Mouse (Mus musculus) liver (tissue): ENCODE measurements around the gene 0610030E20Rik.

ENCODE experiments used
- DNase-seq: peaks from one replicate; pipeline ENCODE4 v3.0.0-alpha.2; 2020; ENCODE audit warnings: mixed read lengths

0610030E20Rik gene

DNA sequence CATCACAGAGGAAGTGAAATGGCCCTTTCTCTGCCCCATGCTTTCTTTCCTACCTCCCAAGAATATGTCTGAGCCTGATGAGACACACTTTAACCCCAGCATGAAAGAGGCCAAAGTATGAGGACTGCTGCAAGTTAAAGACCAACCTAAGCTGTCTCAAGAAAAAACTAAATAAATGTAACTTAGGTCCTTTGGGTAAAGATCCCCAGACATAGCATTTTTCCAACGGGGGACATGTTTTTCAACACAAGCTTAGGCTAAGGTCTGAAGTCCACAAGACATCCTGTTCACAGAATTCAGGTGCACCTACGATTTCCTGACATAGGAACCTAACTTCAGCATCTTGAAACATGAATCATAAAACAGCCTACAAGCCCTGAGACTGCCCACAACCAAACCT, 3.1 kb downstream of the 0610030E20Rik start:
- DNase-seq, result no peak

DNA sequence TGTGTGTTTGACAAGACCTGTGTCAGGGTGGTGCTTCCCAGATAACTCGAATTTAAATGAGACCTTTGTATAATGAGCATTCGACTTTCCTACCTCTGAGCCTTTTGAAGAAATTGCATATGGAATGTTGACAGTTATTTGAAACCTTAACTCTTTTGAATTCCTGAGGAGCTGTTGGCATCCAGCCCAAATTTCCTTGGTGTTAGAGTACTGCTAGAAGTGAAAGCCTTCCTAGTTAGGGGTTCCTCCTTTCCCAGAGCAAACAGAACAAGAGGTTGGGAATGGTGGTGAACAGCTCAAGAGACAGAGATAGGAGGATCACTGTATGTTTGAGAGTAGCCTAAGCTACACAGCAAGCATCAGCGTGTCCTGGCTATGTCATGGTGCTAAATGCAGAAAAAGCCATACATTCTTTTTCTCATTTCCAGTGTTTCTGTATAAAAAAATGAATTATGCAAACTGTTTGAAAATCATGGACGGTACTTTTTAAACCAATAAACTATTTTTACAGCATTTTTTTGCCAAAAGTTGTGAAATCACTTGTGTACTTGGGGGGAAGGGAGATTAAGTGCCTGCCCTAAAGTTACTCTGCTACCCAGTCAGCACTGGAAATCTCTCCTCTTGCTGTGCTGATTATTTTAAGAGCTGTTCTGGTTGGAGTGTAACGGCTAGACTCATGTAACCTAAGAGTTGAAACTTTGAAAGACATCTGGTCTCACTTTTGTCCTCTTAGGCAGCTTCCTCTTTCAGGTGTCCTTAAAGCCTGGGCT, 5.7 kb downstream of the 0610030E20Rik start:
- DNase-seq, result no peak

- no peak for DNase-seq
Measured at GRCm38 (mm10) chr6:72354025-72354424, 6.9 kb downstream of the 0610030E20Rik start.

DNA sequence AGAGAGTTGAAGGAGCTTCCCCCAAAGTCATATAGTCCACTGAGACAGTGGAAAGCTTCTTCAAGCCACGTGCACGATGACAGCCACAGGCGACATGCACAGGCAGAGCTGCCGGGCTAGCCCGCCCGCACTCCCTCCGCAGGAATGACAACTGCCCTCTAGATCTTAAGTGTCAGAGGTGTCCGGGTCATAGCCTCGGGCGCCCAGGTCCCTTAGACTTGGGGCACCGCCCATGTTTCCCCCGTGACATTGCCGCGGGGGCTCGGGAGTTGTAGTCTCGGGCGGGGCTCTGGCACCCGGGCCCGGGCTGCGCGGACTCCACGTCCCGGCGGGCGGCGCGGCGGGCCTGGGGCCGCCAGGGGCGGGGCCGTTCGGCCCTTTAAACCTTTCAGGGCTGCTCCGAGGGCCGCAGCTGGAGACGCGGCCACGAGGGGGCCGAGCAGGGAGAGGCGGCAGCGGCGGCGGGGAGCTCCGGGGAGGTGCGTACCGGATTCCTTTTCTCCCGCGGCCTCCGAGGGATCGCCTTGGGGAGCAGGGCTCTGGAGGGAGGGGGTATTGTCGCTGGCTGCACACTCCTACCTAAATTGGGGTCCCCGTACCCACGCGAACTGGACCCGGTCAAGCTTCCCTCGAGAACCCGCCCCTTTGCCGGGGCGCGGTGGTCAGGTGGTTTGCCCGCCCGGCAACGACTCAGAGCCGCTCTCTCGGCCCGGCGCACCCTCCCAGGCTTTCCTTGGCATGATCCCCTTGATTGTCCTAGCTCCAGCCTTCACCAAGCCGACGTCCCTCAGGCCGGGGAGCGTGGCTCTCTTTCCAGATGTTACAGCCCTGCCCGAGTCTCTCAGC, 8.2 kb downstream of the 0610030E20Rik start, which contains the start of gene Tmem150a:
TSS of gene Tmem150a (plus strand) at position 382 of the 846 bp plus-strand sequence.
- DNase-seq, result peak; percentile 70

DNA sequence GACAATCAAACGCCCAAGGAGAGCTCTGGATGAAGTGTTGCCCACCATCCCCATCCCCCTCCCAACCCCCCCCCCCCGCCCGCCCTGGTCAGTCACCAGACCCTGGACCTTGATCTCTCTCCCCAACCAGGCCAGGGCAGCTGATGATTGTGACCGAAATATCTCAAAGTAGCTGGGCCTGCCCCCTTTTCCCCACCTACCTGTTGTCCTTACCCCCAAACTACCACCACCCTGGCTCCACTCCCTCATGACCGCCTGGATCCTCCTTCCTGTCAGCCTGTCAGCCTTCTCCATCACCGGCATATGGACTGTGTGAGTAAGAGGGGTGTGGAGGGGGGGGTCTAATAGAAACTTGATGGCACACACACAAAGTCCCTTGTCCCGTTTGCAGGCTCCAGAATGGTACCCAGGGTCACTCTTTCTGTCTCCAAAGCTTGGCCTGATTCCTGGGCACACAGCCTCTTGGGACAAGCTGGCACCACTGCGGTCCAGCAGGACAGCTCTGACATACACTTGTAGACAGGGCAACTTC, 8.9 kb downstream of the 0610030E20Rik start:
- no peak for DNase-seq

GRCm38 (mm10) chr6:72357164-72358079, 10.3 kb downstream of the 0610030E20Rik start:
- DNase-seq, result peak; percentile 78

DNA sequence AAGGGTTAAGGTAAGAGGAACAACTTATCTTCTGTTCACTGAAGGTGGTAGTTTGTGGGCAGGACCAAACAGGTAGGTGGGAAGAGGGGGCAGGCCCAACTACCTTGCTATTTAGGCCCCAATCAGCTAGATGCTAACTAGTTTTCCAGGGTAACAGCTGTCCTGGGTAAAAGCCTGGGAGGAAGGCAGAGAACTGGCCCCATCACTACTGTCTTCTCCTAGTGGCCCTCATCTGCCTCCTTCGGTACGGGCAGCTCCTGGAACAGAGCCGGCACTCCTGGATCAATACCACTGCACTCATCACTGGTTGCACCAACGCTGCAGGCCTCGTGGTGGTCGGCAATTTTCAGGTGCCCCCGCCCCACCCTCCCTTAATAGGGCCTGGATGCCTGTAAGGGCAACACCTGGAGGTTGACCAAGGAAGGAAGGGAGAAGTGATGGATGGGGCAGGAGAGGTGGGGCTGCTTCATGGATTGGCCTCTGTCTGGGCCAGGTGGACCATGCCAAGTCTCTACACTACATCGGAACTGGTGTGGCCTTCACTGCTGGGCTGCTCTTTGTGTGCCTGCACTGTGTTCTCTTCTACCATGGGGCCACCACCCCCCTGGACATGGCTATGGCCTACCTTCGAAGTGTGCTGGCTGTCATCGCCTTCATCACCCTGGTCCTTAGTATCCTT, 11.1 kb downstream of the 0610030E20Rik start:
- DNase-seq, result no peak

GRCm38 (mm10) chr6:72359343-72359742, 12.2 kb downstream of the 0610030E20Rik start:
- no peak for DNase-seq

DNA sequence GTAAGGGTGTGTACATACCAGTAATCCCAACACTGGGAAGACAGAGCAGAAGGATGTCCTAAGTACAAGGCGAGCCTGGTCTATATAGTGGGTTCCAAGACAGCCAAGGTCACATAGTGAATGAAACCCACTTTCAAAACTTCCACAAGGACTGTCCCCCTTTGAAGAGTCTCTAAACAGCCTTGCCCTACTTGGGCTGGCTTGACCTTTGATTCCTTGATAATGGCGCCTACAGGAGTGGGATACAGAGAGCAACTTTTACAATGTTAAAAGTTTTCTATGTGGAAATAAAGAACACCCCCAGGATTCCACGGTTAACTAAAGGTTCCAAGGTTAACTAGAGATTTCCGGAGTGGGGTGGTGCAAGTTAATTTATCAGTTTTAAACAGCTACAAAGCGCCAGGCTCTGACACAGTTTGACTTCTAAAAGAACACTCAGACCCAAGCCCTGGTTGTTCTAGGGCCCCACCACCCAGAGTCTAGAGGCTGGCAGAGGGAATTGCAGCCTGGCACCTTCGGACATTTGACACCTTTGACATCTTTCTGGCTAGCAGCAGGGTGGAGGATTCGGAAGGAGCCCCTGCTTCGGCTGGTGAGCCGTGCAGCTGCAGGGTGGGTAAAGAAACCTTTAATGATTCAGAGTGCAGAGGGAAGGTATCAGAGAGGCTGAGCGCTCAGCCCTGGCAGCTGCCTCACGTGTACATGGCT, 12.9 kb downstream of the 0610030E20Rik start:
- no peak for DNase-seq

GRCm38 (mm10) chr6:72360599-72360935, 13.4 kb downstream of the 0610030E20Rik start:
- DNase-seq, result no peak

GRCm38 (mm10) chr6:72361121-72361551, 14.0 kb downstream of the 0610030E20Rik start:
- peak; percentile 32 for DNase-seq

DNA sequence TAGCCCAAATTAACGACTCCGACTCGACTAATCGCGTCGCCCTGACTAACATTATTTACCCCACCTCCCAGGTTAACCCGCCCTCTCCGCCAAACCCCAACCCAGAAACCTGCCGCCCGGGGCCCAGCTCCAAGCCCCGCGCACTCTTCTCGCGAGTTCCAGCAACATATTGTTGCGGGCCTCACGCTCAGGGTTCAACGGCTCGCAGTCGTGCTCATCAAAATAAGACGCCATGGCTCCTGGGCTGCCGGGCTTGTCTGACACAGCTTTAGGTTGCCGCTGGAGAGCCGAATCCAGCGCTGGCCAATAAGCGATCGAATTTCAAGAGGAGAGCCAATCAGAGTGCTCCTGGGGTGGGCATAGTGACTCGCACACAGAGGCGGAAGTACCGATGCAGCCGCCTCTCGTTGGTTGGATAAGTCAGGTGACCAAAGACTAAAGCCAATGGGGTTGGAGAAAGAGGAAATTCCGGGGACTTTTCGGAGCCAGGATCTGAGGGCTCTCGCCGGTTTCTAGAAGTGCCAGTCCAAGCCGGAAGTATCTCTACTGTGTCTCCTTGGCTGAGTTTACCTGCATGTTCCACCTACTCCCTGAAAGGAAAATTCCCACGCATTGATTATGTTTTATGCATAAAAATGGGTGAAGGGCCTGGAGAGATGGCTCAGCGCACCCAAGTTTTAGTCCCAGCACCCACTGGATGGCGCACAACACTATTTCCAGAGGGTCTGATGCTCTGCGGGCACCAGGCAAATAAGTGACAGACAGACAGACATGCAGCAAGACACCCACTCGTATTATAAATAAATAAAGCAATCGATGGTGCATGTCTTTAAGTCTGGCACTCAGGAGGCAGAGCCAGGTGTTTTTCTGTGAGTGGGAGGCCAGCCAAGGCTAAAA, 15.3 kb downstream of the 0610030E20Rik start:
- DNase-seq, result peak; percentile 95

DNA sequence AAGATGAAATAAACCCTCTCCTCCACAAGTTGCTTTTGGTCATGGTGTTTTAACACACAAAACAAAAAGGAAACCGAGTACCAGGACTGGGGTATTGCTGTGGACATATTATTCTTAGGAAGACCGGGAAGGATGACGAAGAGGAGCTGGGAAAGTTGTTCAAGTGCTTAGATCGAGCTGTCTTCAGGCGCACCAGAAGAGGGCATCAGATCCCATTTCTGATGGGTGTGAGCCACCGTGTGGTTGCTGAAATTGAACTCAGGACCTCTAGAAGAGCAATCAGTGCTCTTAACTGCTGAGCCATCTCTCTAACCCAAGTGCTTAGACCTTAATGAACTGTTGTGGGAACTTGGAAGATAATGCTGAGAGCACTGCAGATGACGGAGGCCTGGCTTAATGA, 16.9 kb downstream of the 0610030E20Rik start:
- DNase-seq, result no peak

- DNase-seq, result no peak
Measured at GRCm38 (mm10) chr6:72364985-72365384, 17.9 kb downstream of the 0610030E20Rik start.

DNA sequence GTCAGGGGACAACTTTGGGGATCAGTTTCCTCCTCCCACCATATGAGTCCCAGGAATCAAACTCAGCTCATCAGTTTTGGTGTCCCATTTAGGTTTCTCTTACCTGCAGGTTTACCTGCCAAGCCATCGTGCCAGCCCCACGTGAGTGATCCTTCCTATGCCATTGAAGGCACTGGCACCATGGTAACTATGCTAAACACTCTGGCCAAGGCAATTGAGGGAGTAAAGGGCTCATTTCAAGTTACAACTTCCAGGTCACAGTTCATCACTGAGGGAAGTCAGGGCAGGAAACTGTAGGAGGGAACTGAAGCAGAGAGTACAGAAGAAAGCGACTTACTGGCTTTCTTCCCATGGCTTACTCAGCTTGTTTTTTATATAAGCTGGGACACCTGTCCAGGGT, 19.2 kb downstream of the 0610030E20Rik start:
- no peak for DNase-seq

DNA sequence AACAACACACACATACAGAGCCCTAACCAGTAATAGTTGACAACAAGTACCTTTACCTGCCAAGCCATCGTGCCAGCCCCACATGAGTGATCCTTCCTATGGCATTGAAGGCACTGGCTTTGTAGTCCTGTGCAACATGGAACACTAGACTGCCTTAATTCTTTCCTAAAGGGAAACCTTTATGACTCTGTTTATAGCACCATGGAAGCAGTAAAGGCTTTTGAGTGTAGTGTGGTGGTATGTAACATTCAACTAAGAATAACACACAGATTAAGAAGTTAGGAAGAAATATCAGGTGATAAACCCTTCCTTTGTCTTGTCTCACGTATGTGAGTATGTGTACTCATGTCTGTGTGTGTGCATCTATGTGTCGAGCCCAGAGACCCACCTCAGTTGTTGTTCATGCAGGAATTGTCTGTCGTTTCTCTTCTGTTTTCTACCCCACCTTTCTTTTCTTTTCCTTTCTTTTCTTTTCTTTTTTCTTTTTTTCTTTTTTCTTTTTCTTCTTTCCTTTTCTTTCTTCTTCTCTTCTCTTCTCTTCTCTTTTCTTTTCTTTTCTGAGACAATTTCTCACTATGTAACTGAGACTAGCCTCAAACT, 19.8 kb downstream of the 0610030E20Rik start, which contains the start of gene Rnf181:
TSS of gene Rnf181 (minus strand) at position 113 of the 600 bp plus-strand sequence.
- no peak for DNase-seq

GRCm38 (mm10) chr6:72367460-72367974, 20.4 kb downstream of the 0610030E20Rik start:
- no peak for DNase-seq

GRCm38 (mm10) chr6:72369557-72369956, 22.4 kb downstream of the 0610030E20Rik start:
- no peak for DNase-seq

DNA sequence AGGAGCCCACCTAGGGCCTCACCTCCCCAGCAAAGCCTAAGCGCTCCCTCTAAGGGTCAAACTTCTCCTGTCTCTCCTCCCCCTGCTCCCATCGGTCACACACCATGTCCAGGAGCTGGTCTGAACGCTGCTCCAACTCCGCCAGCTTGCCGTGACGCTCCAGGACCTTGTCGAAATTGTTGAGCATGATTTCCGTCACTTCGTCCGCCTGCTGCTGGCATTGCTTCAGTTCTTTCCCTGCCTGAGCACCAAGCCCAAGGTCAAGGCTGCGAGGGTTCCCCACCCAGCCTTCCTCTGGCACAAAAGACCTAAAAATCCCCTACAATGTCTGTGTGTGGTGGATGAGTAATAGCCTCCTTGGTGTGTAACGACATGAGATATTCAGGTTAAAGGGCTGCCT, 23.0 kb downstream of the 0610030E20Rik start:
- no peak for DNase-seq
